Mouse (Mus musculus): ENCODE measurements at regions not wholly inside any gene's neighbourhood (a gene's known extent, or its start where the extent isn't known, plus 50 kb on each side); places are given as distances from the start of the nearest gene placed in this dataset.

- TF ChIP-seq CTCF (IDR thresholded peaks at IDR 0.05) (no peak), EP300 (IDR thresholded peaks at IDR 0.05) (no peak)
Measured at GRCm38 (mm10) chr16:52947679-52948078, 493.8 kb upstream of the Alcam start.

Measured in lung, postnatal 0 days (tissue).